Comparison of ENCODE assay signal across 7 mouse cellular contexts in genomic region chr2:84775241-84775640, GRCm38 (mm10). TPM values are rescaled to one million over a fixed set of nuclear protein-coding genes. Genes with fewer than 3 reads are reported as not detected.
DNase-seq lines count a peak whose midpoint lies in the region; ATAC-seq and TF ChIP-seq lines count a peak whose summit lies in the region.

Serping1 (minus strand) TSS chr2:84775444.

- H3K4me3 ChIP-seq in ES-Bruce4 (ENCODE audit: low read depth, low read length) = peak within 1 kb of the TSS; percentile 53
- peak within 1 kb of the TSS; percentile 27 for H3K4me3 ChIP-seq in forebrain, embryonic 15.5 days
- peak within 1 kb of the TSS; percentile 24 for H3K4me3 ChIP-seq in hindbrain, embryonic 11.5 days (ENCODE audit: low read depth, low read length)
- peak within 1 kb of the TSS; percentile 36 for H3K4me3 ChIP-seq in lung, postnatal 0 days (ENCODE audit: low read depth, low read length)

- H3K9me3 ChIP-seq in ES-Bruce4 (replicated peaks; ENCODE audit: control insufficient read depth, insufficient read depth, low read length, poor library complexity, severe bottlenecking) = no peaks in the 10 kb centered on the region
- H3K9me3 ChIP-seq in forebrain, embryonic 15.5 days = no peaks in the 10 kb centered on the region
- H3K9me3 ChIP-seq in hindbrain, embryonic 11.5 days (ENCODE audit: control insufficient read depth, low read length) = no peaks in the 10 kb centered on the region
- H3K9me3 ChIP-seq in lung, postnatal 0 days (ENCODE audit: low read length) = no peaks in the 10 kb centered on the region

- H3K36me3 ChIP-seq in ES-Bruce4 (ENCODE audit: control insufficient read depth, insufficient read depth, low read length, poor library complexity, severe bottlenecking) = no peaks in the 10 kb centered on the region
- no peaks in the 10 kb centered on the region for H3K36me3 ChIP-seq in forebrain, embryonic 15.5 days
- no peaks in the 10 kb centered on the region for H3K36me3 ChIP-seq in hindbrain, embryonic 11.5 days (ENCODE audit: control insufficient read depth, insufficient read depth, low read length)
- no peaks in the 10 kb centered on the region; the same call in 1 of the 2 replicates for H3K36me3 ChIP-seq in lung, postnatal 0 days (ENCODE audit: insufficient read depth, low read length)

- peak; percentile 20 for DNase-seq in R1 (ENCODE audit: low read depth, low spot score)
- peak; percentile 38 for DNase-seq in hindbrain, embryonic 11.5 days (ENCODE audit: low spot score)
- DNase-seq in lung, postnatal 0 days (ENCODE audit: low spot score) = peak; percentile 60
- DNase-seq in left cerebral cortex, adult 11 months (ENCODE audit: low spot score) = no peak

- peaks cover 3% of the 10 kb centered on the region for H3K4me1 ChIP-seq in ES-Bruce4 (ENCODE audit: control insufficient read depth, insufficient read depth, low read length)
- H3K4me1 ChIP-seq in forebrain, embryonic 15.5 days = peaks cover 10% of the 10 kb centered on the region
- 0 out of 2 replicates have a peak, but pooled peaks cover 3% of the 10 kb centered on the region for H3K4me1 ChIP-seq in hindbrain, embryonic 11.5 days (replicated peaks; ENCODE audit: control insufficient read depth, insufficient read depth, low read length)
- H3K4me1 ChIP-seq in lung, postnatal 0 days (ENCODE audit: insufficient read depth, low read depth, low read length) = no peaks in the 10 kb centered on the region

- TF ChIP-seq POLR2A in ES-Bruce4 (IDR thresholded peaks at IDR 0.05; ENCODE audit: insufficient read depth, low read length) = no peak

- ATAC-seq in forebrain, embryonic 15.5 days (replicated peaks) = peak; percentile 44; the same call in 1 of the 2 replicates
- peak; percentile 60 for ATAC-seq in hindbrain, embryonic 11.5 days (ENCODE audit: low FRiP score)
- peak; percentile 68 for ATAC-seq in lung, postnatal 0 days
- no peak for ATAC-seq in granulocyte monocyte progenitor cell, adult 5-6 weeks (replicated peaks; ENCODE audit: poor library complexity, severe bottlenecking)

- H3K9ac ChIP-seq in ES-Bruce4 (ENCODE audit: low read depth, poor library complexity, severe bottlenecking) = peak within 1 kb of the TSS; percentile 47
- H3K9ac ChIP-seq in forebrain, embryonic 15.5 days (replicated peaks) = peak within 1 kb of the TSS; percentile 31
- peak within 1 kb of the TSS; percentile 50 for H3K9ac ChIP-seq in hindbrain, embryonic 11.5 days (ENCODE audit: low read depth, low read length)
- H3K9ac ChIP-seq in lung, postnatal 0 days (replicated peaks; ENCODE audit: low read depth) = peak within 1 kb of the TSS; percentile 50

- H3K27ac ChIP-seq in ES-Bruce4 (ENCODE audit: insufficient read depth, low read length) = peak within 1 kb of the TSS; percentile 96
- H3K27ac ChIP-seq in forebrain, embryonic 15.5 days (replicated peaks) = peak within 1 kb of the TSS; percentile 73
- H3K27ac ChIP-seq in hindbrain, embryonic 11.5 days (ENCODE audit: low read depth, low read length) = peak within 1 kb of the TSS; percentile 84
- H3K27ac ChIP-seq in lung, postnatal 0 days (ENCODE audit: low read length) = peak within 1 kb of the TSS; percentile 72

- H3K4me2 ChIP-seq in forebrain, embryonic 15.5 days (replicated peaks) = peak within 1 kb of the TSS; percentile 44
- peak within 1 kb of the TSS; percentile 42 for H3K4me2 ChIP-seq in hindbrain, embryonic 11.5 days (replicated peaks; ENCODE audit: low read depth, low read length)
- peak within 1 kb of the TSS; percentile 48 for H3K4me2 ChIP-seq in lung, postnatal 0 days (replicated peaks; ENCODE audit: low read depth, low read length)

- 64% methylated on average over 9 of the region's 9 CpGs for WGBS in forebrain, embryonic 15.5 days
- WGBS in hindbrain, embryonic 11.5 days = 52% methylated on average over 9 of the region's 9 CpGs
- WGBS in lung, postnatal 0 days = 38% methylated on average over 9 of the region's 9 CpGs

- H3K27me3 ChIP-seq in ES-Bruce4 (ENCODE audit: control insufficient read depth, insufficient read depth, low read length, poor library complexity, severe bottlenecking) = no peaks in the 10 kb centered on the region
- H3K27me3 ChIP-seq in forebrain, embryonic 15.5 days = no peaks in the 10 kb centered on the region
- H3K27me3 ChIP-seq in hindbrain, embryonic 11.5 days (ENCODE audit: control insufficient read depth, insufficient read depth, low read length) = no peaks in the 10 kb centered on the region
- H3K27me3 ChIP-seq in lung, postnatal 0 days (replicated peaks; ENCODE audit: insufficient read depth, low read length) = no peaks in the 10 kb centered on the region

- TF ChIP-seq CTCF in ES-Bruce4 (IDR thresholded peaks at IDR 0.05; ENCODE audit: low read depth, low read length) = no peak
- no peak for TF ChIP-seq CTCF in lung, postnatal 0 days (IDR thresholded peaks at IDR 0.05)

- TF ChIP-seq EP300 in ES-Bruce4 (IDR thresholded peaks at IDR 0.05; ENCODE audit: insufficient read depth, low read depth, low read length) = no peak
- TF ChIP-seq EP300 in lung, postnatal 0 days (IDR thresholded peaks at IDR 0.05) = no peak

RNA-seq across cellular contexts. Expression of gene Serping1, which starts in this region (rescaled TPM):
- polyA plus RNA-seq in ES-Bruce4 (2011; ENCODE audit: insufficient read depth, insufficient read length, low read depth, missing spikeins) = 17.2 and 19.2 TPM in 2 replicates
- 21.7 and 25.4 TPM in 2 replicates for polyA plus RNA-seq in forebrain, embryonic 15.5 days (2015; fragmentation: Nextera tagmentation; extraction: Ambion mirVana)
- 38.0 and 46.1 TPM in 2 replicates for polyA plus RNA-seq in hindbrain, embryonic 11.5 days (2014; fragmentation: Nextera tagmentation; extraction: Ambion mirVana)
- polyA plus RNA-seq in lung, postnatal 0 days (2015; fragmentation: Nextera tagmentation; extraction: Ambion mirVana) = 269 and 283 TPM in 2 replicates
- not detected in 2 replicates for total RNA-seq in granulocyte monocyte progenitor cell, adult 5-6 weeks (2014; fragmentation: Nextera tagmentation)
- not detected in 2 replicates for total RNA-seq in granulocyte monocyte progenitor cell, adult 5-6 weeks (2017)
